Mouse (Mus musculus): ENCODE results near the gene Ctsf.

DNA sequence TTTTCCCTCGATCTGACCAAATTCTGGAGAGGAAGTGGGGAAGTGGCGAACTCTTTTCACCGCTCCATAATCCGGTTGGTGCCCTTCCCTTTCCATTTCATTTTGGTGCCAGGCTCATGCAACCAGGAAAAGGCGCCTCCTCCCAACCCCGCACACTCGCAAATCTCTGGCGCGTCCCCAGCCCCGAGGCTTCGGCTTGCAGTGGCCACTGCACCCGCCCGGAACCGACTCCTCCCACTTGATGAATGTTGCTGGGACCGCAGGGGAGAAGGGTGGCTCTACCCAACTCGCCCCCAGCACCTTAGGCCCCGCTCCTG, 44.2 kb upstream of the Ctsf start:
- no peak for TF ChIP-seq CTCF (IDR thresholded peaks at IDR 0.05; ENCODE audit: borderline replicate concordance, extremely low read depth, insufficient read depth, insufficient read length)
- TF ChIP-seq POLR2A (IDR thresholded peaks at IDR 0.05; ENCODE audit: borderline replicate concordance, extremely low read depth, insufficient read depth, insufficient read length, poor library complexity, severe bottlenecking), result no peak

Data from brain, embryonic 14.5 days (tissue).